10 mouse cellular contexts compared by ENCODE assay signal in genomic region chr4:107570329-107571014, GRCm38 (mm10).
DNase-seq lines count a peak whose midpoint lies in the region; ATAC-seq lines count a peak whose summit lies in the region.
"Had no signal": no experiment of that assay in that cellular context is flagged by ENCODE, and none has a peak within 500 bp of the region (broad histone marks: within the 10 kb centered on the region; RNA-seq: fewer than 3 reads in every experiment).

No protein-coding gene starts in this region.

- ATAC-seq in intestine, embryonic 15.5 days = peak; percentile 66
- 0 out of 2 replicates have a peak, but pooled peaks have one; percentile 32 for ATAC-seq in midbrain, embryonic 14.5 days (ENCODE audit: low FRiP score, low TSS enrichment)

- WGBS in intestine, embryonic 15.5 days = 41% methylated on average over 19 of the region's 19 CpGs
- 36% methylated on average over 19 of the region's 19 CpGs for WGBS in midbrain, embryonic 14.5 days
- WGBS in heart, embryonic 10.5 days = 63% methylated on average over 19 of the region's 19 CpGs

- 0 out of 2 replicates have a peak, but pooled peaks cover 4% of the 10 kb centered on the region for H3K4me1 ChIP-seq in intestine, embryonic 15.5 days (replicated peaks)
- peaks cover 7% of the 10 kb centered on the region; the same call in 1 of the 2 replicates for H3K4me1 ChIP-seq in midbrain, embryonic 14.5 days (ENCODE audit: control insufficient read depth, insufficient read depth, low read length)
- peaks cover 33% of the 10 kb centered on the region for H3K4me1 ChIP-seq in heart, embryonic 10.5 days

- no peak overlapping the region for H3K4me3 ChIP-seq in intestine, embryonic 15.5 days (replicated peaks)
- H3K4me3 ChIP-seq in midbrain, embryonic 14.5 days (replicated peaks; ENCODE audit: low read depth, low read length) = no peak overlapping the region
- H3K4me3 ChIP-seq in heart, embryonic 10.5 days = no peak overlapping the region
- H3K4me3 ChIP-seq: embryonic facial prominence, embryonic 15.5 days; heart, embryonic 15.5 days had no signal

- H3K27ac ChIP-seq in intestine, embryonic 15.5 days = no peak overlapping the region
- H3K27ac ChIP-seq in midbrain, embryonic 14.5 days (replicated peaks; ENCODE audit: low read depth, low read length) = 0 out of 2 replicates have a peak overlapping the region, but pooled peaks have one; percentile 8
- no peak overlapping the region for H3K27ac ChIP-seq in heart, embryonic 10.5 days
- H3K27ac ChIP-seq: embryonic facial prominence, embryonic 15.5 days; heart, embryonic 15.5 days had no signal

- no peaks in the 10 kb centered on the region for H3K9me3 ChIP-seq in intestine, embryonic 15.5 days
- no peaks in the 10 kb centered on the region for H3K9me3 ChIP-seq in midbrain, embryonic 14.5 days (ENCODE audit: control insufficient read depth, low read length)
- H3K9me3 ChIP-seq in heart, embryonic 10.5 days = no peaks in the 10 kb centered on the region
- H3K9me3 ChIP-seq: embryonic facial prominence, embryonic 15.5 days; heart, embryonic 15.5 days had no signal

- 0 out of 2 replicates have a peak, but pooled peaks cover 3% of the 10 kb centered on the region for H3K27me3 ChIP-seq in intestine, embryonic 15.5 days (replicated peaks)
- 0 out of 2 replicates have a peak, but pooled peaks cover 8% of the 10 kb centered on the region for H3K27me3 ChIP-seq in midbrain, embryonic 14.5 days (ENCODE audit: control insufficient read depth, insufficient read depth, low read length)
- peaks cover 20% of the 10 kb centered on the region for H3K27me3 ChIP-seq in heart, embryonic 10.5 days (ENCODE audit: insufficient read depth, poor library complexity, severe bottlenecking)
- H3K27me3 ChIP-seq: embryonic facial prominence, embryonic 15.5 days had no signal

- peak; percentile 13 to 15 for DNase-seq in right cerebral cortex, adult 2 months (ENCODE audit: low spot score in 2 of 2)
- no peak for DNase-seq in right cerebral cortex, postnatal 4 days
- DNase-seq in midbrain, embryonic 14.5 days = peak; percentile 53
- no peak for DNase-seq in frontal cortex, postnatal 25 days (ENCODE audit: low spot score in 2 of 2)
- no peak for DNase-seq in heart, embryonic 10.5 days (ENCODE audit: low spot score)
- DNase-seq in thymus, postnatal 25 days = no peak
- DNase-seq: thymus, adult 18-20 months had no signal

- no peaks in the 10 kb centered on the region for H3K36me3 ChIP-seq in intestine, embryonic 15.5 days
- no peaks in the 10 kb centered on the region for H3K36me3 ChIP-seq in midbrain, embryonic 14.5 days (ENCODE audit: control insufficient read depth, insufficient read depth, low read length)
- no peaks in the 10 kb centered on the region for H3K36me3 ChIP-seq in heart, embryonic 10.5 days
- H3K36me3 ChIP-seq: heart, embryonic 15.5 days had no signal

- 0 out of 2 replicates have a peak overlapping the region, but pooled peaks have one; percentile 3 for H3K4me2 ChIP-seq in intestine, embryonic 15.5 days (replicated peaks)
- no peak overlapping the region for H3K4me2 ChIP-seq in midbrain, embryonic 14.5 days (ENCODE audit: low read length)
- H3K4me2 ChIP-seq: embryonic facial prominence, embryonic 15.5 days; heart, embryonic 15.5 days had no signal

- H3K9ac ChIP-seq in intestine, embryonic 15.5 days = no peak overlapping the region
- peak overlapping the region; percentile 26; the same call in 1 of the 2 replicates for H3K9ac ChIP-seq in midbrain, embryonic 14.5 days (replicated peaks; ENCODE audit: low read length)
- H3K9ac ChIP-seq: embryonic facial prominence, embryonic 15.5 days; heart, embryonic 15.5 days had no signal

Comparison
In these comparisons a context has a peak if more than half of its experiments do, and no peak if none do; other contexts are left out.
1. DNase-seq: peak in right cerebral cortex, adult 2 months (2 of 2) and midbrain, embryonic 14.5 days (single experiment); none in right cerebral cortex, postnatal 4 days (single experiment), frontal cortex, postnatal 25 days (0 of 2), heart, embryonic 10.5 days (single experiment) and thymus, postnatal 25 days (single experiment).